Mouse (Mus musculus) forebrain, embryonic 13.5 days (tissue): ENCODE measurements at regions not wholly inside any gene's neighbourhood (a gene's known extent, or its start where the extent isn't known, plus 50 kb on each side); places are given as distances from the start of the nearest gene placed in this dataset.

ENCODE experiments used
- ATAC-seq: fragments of 200-750 bp; cut with Nextera tagmentation; 2 replicates; pipeline ENCODE4 v1.8.0; 2017
- H3K27ac ChIP-seq: fragments of 300-500 bp; sonication (generic); 2 replicates; pipeline ENCODE4 v1.5.1; 2015; ENCODE audit warnings: inconsistent platforms, mild to moderate bottlenecking, moderate library complexity
- H3K27me3 ChIP-seq: fragments of 300-500 bp; sonication (generic); 2 replicates; pipeline ENCODE4 v1.6.1; 2015; ENCODE audit warnings: mild to moderate bottlenecking, inconsistent platforms
- H3K36me3 ChIP-seq: fragments of 300-500 bp; sonication (generic); 2 replicates; pipeline ENCODE4 v1.6.1; 2015; ENCODE audit warnings: mild to moderate bottlenecking, inconsistent platforms; ENCODE audit not compliant: poor library complexity, severe bottlenecking
- H3K4me1 ChIP-seq: fragments of 300-500 bp; sonication (generic); 2 replicates; pipeline ENCODE4 v1.6.1; 2015; ENCODE audit warnings: inconsistent platforms
- H3K4me2 ChIP-seq: fragments of 300-500 bp; sonication (generic); 2 replicates; pipeline ENCODE4 v1.6.1; 2015; ENCODE audit warnings: inconsistent platforms, mild to moderate bottlenecking, moderate library complexity
- H3K4me3 ChIP-seq: fragments of 300-500 bp; sonication (generic); 2 replicates; pipeline ENCODE4 v1.5.1; 2015; ENCODE audit warnings: mild to moderate bottlenecking, inconsistent platforms
- H3K9ac ChIP-seq: fragments of 300-500 bp; sonication (generic); 2 replicates; pipeline ENCODE4 v1.6.1; 2015; ENCODE audit warnings: mild to moderate bottlenecking, inconsistent platforms
- H3K9me3 ChIP-seq: fragments of 300-500 bp; sonication (generic); replicated peaks from 2 replicates; pipeline ENCODE4 v1.6.1; 2016; ENCODE audit warnings: inconsistent platforms
- WGBS: fragments of 180-500 bp; shearing (Covaris S2); methylation state at CpG from one replicate; pipeline ENCODE4 v1.1.7; 2015; 5-methylcytosine and 5-hydroxymethylcytosine counted together

DNA sequence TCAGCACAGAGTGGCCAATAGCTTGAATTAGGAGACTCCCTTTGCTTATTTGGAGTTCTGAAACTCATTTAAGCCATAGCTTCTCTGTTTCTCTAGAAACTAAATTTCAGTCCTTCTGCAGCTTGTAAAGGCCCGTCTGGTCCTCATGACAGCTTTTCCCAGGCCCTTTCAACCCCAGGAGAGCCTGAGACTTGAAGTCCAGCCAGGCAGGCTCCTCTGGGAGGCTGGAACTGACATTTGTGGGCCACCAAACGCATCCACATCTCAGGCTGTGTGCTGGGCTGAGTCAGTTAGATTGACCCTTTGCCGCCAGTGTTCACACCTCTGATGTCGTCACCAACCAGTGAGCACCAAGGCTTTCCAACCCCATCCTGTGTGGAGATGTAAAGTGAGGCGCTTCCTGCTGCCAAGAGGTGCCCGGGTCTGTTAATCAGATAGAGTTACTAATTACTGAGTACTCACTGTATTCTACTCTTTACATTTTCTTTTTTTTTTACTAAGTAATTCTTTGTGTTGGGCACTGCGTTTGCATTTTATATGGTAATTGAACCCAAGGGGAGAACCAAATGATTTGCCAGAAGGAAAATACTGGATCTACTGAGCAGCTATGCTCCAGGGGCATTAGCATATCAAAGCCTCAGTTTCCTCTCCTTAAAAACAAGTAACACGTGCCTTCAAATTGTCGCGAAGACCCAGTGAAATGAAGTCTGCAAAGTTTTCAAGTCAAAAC, 207.0 kb downstream of the Snx19 start:
- Histone ChIP-seq H3K36me3 (no peaks in the 10 kb centered on the region), H3K4me2 (no peak overlapping the region), H3K9me3 (no peaks in the 10 kb centered on the region), H3K4me3 (no peak overlapping the region), H3K27me3 (no peaks in the 10 kb centered on the region), H3K4me1 (peaks cover 26% of the 10 kb centered on the region), H3K9ac (no peak overlapping the region), H3K27ac (no peak overlapping the region)
- ATAC-seq: peak; percentile 83
- WGBS: 27% methylated on average over 10 of the region's 10 CpGs

DNA sequence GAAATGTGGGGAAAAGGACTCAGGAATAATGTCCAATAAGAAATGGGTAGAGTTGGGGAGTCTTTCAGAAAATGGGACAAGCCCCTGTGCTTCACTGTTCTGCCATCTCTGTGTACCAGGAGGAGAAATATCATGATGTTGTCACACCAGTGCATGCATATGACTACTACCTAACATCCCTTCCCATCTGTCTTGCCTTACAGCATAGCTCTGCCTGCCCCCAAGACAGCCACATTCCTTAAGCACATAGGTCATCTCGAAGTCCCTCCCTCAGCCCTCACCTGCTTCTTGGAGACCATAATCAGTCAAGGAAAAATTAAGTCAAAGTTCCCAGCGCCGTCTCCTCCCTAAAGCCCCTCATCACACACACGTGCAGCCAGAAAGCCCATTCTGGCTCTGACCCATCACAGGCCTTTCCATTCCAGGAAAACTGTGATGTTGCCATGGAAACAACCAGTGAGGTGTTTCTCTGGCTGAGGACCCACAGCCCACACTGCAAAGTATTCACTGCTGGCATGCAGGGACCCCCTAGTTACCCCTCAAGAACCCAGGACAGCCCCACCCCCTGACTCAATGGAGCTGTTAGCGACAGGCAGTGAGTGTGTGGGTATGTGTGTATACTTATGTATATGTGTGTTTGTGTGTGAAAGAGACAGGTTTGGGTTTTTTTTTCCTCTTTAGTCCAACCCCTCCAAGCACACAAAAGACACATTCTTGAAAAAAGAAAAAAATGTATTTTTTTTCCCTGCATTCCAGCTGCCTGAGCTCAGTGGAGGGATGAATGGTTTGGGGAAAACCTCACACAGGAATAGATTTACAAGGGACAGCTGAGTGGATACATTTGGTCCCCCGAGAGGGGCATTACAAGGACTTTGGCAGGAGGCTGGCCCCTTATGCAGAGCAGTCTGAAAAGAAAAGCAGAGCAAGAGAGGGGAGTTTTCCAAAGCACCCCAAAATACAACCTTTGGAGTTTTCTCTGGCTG, 205.5 kb downstream of the Snx19 start:
- no peaks in the 10 kb centered on the region for H3K36me3 ChIP-seq
- H3K4me2 ChIP-seq: no peak overlapping the region
- no peak overlapping the region for H3K4me3 ChIP-seq
- no peaks in the 10 kb centered on the region for H3K27me3 ChIP-seq
- H3K4me1 ChIP-seq: peaks cover 26% of the 10 kb centered on the region
- 24% methylated on average over 6 of the region's 6 CpGs for WGBS
- H3K9me3 ChIP-seq: no peaks in the 10 kb centered on the region
- no peak overlapping the region for H3K9ac ChIP-seq
- 0 out of 2 replicates have a peak overlapping the region, but pooled peaks have one; percentile 6 for H3K27ac ChIP-seq
- peak; percentile 80 for ATAC-seq

DNA sequence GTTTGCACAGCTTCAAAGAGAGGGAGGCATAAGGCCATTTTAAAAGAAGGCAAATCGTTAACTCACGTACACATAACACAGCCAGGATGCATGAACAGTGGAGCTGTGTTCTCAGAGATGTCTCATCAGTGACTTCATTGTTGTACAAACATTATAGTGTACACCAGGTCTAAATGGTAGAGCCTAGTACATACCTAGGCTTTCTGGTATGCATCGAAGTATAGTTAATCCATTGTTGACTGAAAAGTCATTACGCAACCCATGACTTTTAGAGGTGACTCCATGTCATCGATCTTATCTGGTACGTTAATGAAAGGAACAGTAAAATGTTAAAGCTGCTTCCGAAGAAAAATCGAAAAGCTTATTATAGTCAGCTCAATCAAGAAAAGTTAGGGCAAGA, 198.7 kb downstream of the Snx19 start:
- Histone ChIP-seq H3K27ac (no peak overlapping the region), H3K36me3 (no peaks in the 10 kb centered on the region), H3K4me3 (no peak overlapping the region), H3K4me2 (no peak overlapping the region), H3K27me3 (no peaks in the 10 kb centered on the region), H3K4me1 (no peaks in the 10 kb centered on the region), H3K9ac (no peak overlapping the region), H3K9me3 (no peaks in the 10 kb centered on the region)
- ATAC-seq: no peak
- WGBS: 90% methylated on average over 8 of the region's 8 CpGs

DNA sequence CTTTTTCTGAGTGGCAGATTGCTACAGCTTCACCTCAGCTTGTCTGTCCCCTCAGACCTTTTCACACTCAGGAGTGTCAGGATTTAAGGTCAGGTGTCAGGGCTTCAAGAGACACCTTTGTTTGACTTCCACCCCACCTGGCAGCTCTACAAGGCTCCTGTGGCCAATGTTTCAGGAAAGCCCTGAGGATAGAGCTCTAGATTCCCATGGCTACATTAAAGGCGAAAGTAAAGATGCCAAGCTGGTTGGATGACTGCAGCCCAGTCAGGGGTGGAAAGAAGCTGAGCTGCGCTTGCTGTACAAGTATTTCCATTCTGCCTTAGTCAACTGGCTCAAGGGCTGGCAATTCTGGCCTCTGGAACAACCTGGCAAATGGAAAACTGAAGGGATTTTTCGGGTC, 198.2 kb downstream of the Snx19 start:
- no peak for ATAC-seq
- 90% methylated on average over 3 of the region's 3 CpGs for WGBS
- Histone ChIP-seq H3K36me3 (no peaks in the 10 kb centered on the region), H3K27ac (no peak overlapping the region), H3K4me2 (no peak overlapping the region), H3K9ac (no peak overlapping the region), H3K27me3 (no peaks in the 10 kb centered on the region), H3K4me3 (no peak overlapping the region), H3K9me3 (no peaks in the 10 kb centered on the region), H3K4me1 (no peaks in the 10 kb centered on the region)

DNA sequence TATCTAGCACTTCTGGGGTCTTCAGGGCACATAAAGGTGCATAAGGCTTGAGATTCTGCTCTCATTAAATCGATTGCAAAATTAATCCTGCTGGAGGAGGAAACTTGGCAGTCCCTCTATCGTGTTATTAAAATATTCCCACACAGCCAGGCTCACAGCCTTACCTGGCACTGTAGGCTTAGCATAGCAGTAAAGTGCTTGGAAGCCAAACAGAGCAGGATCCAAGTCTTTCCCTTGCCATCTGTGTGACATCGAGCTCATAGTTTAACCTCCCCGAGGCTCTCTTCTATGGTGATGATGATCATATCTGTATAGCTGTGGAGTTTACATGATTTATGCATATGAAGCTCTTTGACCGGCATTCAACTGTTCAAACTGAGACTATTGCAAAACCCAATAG, 197.6 kb downstream of the Snx19 start:
- Histone ChIP-seq H3K27ac (no peak overlapping the region), H3K9ac (no peak overlapping the region), H3K4me1 (no peaks in the 10 kb centered on the region), H3K9me3 (no peaks in the 10 kb centered on the region), H3K4me2 (no peak overlapping the region), H3K27me3 (no peaks in the 10 kb centered on the region), H3K4me3 (no peak overlapping the region), H3K36me3 (no peaks in the 10 kb centered on the region)
- ATAC-seq: peak; percentile 27; the same call in 1 of the 2 replicates
- whole genome bisulfite sequencing: 88% methylated on average over 5 of the region's 5 CpGs

DNA sequence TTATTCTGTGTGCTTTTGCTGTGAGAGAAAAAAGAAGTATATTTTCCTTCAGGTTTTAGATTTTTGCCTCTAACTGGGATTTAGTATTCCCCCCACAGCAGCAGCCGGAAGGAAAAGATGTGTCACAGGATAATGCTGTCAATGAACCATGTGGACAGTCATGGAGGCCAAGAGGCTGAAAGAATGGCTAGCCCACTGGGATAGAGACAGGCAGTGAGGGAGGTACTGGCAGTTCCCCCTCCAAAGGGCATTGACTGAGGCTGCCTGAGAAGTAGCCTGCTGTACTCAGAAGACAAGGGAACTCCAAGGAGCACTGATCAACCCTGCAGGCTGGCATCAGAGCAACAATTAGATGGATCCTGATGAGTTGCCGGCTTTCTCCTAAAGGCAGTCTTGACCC, 192.4 kb downstream of the Snx19 start:
- Histone ChIP-seq H3K4me2 (no peak overlapping the region), H3K4me1 (no peaks in the 10 kb centered on the region), H3K27ac (no peak overlapping the region), H3K36me3 (no peaks in the 10 kb centered on the region), H3K9me3 (no peaks in the 10 kb centered on the region), H3K9ac (no peak overlapping the region), H3K27me3 (no peaks in the 10 kb centered on the region), H3K4me3 (no peak overlapping the region)
- ATAC-seq: no peak
- WGBS: 68% methylated on average over 2 of the region's 2 CpGs

DNA sequence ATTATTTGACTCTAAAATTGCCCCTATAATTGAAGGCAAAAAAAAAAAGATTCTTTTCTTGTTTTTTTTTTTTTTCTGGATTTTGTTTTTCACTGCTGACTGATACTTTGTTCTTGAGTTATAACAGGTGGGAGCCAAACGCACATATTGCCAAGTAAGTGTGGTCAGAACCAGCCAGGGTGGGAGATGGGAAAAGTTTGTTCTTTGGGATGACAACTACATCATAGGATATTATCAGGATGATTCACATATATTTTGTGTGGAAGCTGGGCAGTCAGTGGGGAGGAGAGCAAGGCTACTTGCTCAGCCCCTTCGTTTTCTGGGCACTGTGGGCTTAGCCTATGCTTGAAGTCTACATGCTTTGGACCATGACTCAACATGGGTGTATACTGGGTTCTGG, 191.3 kb downstream of the Snx19 start:
- H3K4me3 ChIP-seq: no peak overlapping the region
- H3K4me2 ChIP-seq: no peak overlapping the region
- no peaks in the 10 kb centered on the region for H3K9me3 ChIP-seq
- H3K9ac ChIP-seq: no peak overlapping the region
- H3K27me3 ChIP-seq: no peaks in the 10 kb centered on the region
- no peak for ATAC-seq
- 0 out of 2 replicates have a peak, but pooled peaks cover 7% of the 10 kb centered on the region for H3K4me1 ChIP-seq
- 90% methylated on average over 2 of the region's 2 CpGs for WGBS
- no peaks in the 10 kb centered on the region for H3K36me3 ChIP-seq
- H3K27ac ChIP-seq: no peak overlapping the region

DNA sequence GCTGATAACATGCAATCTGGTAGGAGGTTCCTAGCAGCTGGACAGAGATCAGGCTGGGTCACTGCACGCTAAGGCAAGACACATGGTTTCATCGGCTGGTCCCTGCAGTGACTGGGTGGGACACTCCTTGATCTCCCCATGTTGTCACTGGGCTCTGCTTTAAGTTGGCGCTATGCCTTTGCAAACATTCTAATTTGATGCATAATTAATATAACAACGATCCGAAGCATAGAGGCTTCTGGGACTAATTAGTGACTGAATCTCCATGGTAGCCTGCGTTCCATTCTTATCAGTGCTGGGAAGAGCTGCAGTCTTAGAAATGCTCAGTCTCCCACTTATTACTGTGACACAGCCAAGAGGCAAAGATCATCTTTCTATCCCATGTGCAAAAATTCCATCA, 186.8 kb downstream of the Snx19 start:
- ATAC-seq: 0 out of 2 replicates have a peak, but pooled peaks have one; percentile 57
- H3K9ac ChIP-seq: no peak overlapping the region
- H3K4me2 ChIP-seq: no peak overlapping the region
- no peaks in the 10 kb centered on the region for H3K36me3 ChIP-seq
- 39% methylated on average over 6 of the region's 6 CpGs for WGBS
- no peaks in the 10 kb centered on the region for H3K27me3 ChIP-seq
- H3K4me3 ChIP-seq: no peak overlapping the region
- H3K27ac ChIP-seq: no peak overlapping the region
- H3K4me1 ChIP-seq: 0 out of 2 replicates have a peak, but pooled peaks cover 7% of the 10 kb centered on the region
- no peaks in the 10 kb centered on the region for H3K9me3 ChIP-seq

DNA sequence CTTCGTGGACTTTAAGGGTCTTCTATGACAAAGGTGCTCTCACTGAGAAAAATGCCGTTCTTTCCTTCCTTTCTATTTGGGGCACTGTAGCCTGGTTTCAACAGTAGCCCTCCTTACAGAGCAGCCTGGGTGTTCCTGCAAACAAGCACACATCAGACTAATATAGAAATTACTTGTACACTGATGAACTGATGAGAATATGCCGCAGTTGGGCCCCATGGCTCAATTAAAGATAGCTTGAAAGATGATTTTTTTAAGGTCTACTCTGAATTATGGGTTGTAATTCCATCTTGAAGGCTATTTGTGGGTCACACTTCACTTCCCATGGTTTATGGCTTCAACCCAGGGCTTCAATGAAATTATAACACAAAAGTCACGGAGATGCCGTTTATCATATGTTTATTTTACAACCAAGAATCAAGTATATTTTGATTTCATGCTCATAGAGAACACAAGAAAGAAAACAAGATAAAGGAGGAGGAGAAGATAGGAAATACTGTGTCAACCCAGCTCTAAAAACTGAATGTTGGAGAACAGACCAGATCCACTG, 186.2 kb downstream of the Snx19 start:
- no peak for ATAC-seq
- Histone ChIP-seq H3K27ac (no peak overlapping the region), H3K27me3 (no peaks in the 10 kb centered on the region), H3K4me2 (no peak overlapping the region), H3K4me3 (no peak overlapping the region), H3K9me3 (no peaks in the 10 kb centered on the region), H3K4me1 (0 out of 2 replicates have a peak, but pooled peaks cover 7% of the 10 kb centered on the region), H3K9ac (no peak overlapping the region), H3K36me3 (no peaks in the 10 kb centered on the region)
- WGBS: 95% methylated on average over 5 of the region's 5 CpGs

DNA sequence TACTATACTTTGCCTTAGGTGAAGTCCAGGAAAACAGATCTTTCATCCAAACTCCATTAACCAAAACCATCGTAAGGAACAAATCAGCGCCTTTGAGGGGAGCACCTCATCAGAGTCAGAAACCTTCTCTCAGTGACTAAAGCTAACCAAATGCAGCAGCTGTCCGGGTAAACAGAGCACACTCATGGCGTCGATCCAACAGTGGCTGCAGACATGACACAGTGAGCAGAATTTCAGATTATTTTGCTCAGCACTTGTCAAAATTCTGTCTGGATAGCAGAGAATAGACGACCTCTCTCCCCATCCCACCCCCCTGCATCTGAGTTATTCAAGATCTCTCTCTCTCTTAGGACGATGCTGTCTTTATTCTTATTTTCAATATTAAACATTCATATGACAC, 183.4 kb downstream of the Snx19 start:
- Histone ChIP-seq H3K27me3 (no peaks in the 10 kb centered on the region), H3K4me1 (0 out of 2 replicates have a peak, but pooled peaks cover 7% of the 10 kb centered on the region), H3K4me2 (no peak overlapping the region), H3K4me3 (no peak overlapping the region), H3K9ac (no peak overlapping the region), H3K36me3 (no peaks in the 10 kb centered on the region), H3K9me3 (no peaks in the 10 kb centered on the region), H3K27ac (no peak overlapping the region)
- no peak for ATAC-seq
- WGBS: 78% methylated on average over 7 of the region's 7 CpGs

DNA sequence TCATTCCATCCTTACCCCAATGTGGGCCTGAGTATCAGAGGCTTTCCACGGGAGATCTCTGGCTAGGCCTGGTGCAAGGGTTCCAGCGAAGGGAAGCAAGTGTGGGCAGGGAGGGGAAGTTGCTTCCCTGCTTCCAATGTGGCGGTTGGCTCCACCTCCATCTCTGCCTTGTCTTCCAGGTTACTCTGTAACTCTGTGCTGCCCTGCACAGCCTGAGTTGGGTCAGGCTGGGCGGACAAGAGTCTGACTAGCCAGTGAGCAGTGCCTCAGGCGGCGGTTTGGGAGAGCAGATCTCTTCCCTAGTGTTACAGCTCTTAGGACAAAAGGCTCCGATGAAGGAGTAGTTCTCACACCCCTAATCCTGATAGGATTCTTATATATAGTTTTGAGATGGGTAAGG, 172.8 kb downstream of the Snx19 start:
- Histone ChIP-seq H3K9ac (no peak overlapping the region), H3K4me3 (no peak overlapping the region), H3K27me3 (no peaks in the 10 kb centered on the region), H3K36me3 (no peaks in the 10 kb centered on the region), H3K4me1 (no peaks in the 10 kb centered on the region), H3K4me2 (no peak overlapping the region), H3K9me3 (no peaks in the 10 kb centered on the region), H3K27ac (no peak overlapping the region)
- WGBS: 61% methylated on average over 7 of the region's 7 CpGs
- ATAC-seq: no peak

DNA sequence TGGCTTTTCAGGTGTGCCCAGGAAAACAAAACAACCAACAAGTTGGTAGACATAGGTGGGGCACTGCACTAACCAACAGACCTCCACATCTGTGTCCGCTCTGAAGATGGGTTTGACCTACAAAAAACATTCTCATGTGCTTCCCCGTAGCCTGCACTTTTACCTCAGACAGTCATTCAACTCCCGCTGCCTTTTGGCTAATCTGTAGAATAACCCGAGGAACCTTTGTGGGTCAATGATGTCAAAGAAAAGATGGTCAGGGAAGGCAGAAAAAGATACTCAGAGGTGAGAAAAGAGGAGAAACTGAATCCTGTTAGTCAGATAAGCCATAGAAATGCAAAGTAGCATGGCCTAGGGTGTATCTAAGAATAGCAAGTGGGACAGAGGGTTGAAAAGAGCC, 170.8 kb downstream of the Snx19 start:
- H3K36me3 ChIP-seq: no peaks in the 10 kb centered on the region
- no peaks in the 10 kb centered on the region for H3K27me3 ChIP-seq
- H3K27ac ChIP-seq: no peak overlapping the region
- H3K4me1 ChIP-seq: no peaks in the 10 kb centered on the region
- no peaks in the 10 kb centered on the region for H3K9me3 ChIP-seq
- WGBS: 32% methylated on average over 4 of the region's 4 CpGs
- H3K9ac ChIP-seq: no peak overlapping the region
- no peak overlapping the region for H3K4me2 ChIP-seq
- ATAC-seq: no peak
- no peak overlapping the region for H3K4me3 ChIP-seq
